Mouse (Mus musculus) stomach, embryonic 16.5 days (tissue): ENCODE measurements around the gene Ip6k2. TPM values are rescaled to one million over a fixed set of nuclear protein-coding genes. Genes with fewer than 3 reads are reported as not detected.

Experiments used
- ATAC-seq: fragments of 200-750 bp; cut with Nextera tagmentation; 2 replicates; pipeline ENCODE4 v1.8.0; 2017; ENCODE audit warnings: moderate number of reproducible peaks, moderate TSS enrichment; ENCODE audit not compliant: insufficient read depth, low FRiP score
- H3K27ac ChIP-seq: fragments of 300-500 bp; sonication (generic); 2 replicates; pipeline ENCODE4 v1.5.1; 2014; ENCODE audit warnings: low read length
- H3K27me3 ChIP-seq: fragments of 300-500 bp; sonication (generic); 2 replicates; pipeline ENCODE4 v1.6.1; 2014; ENCODE audit warnings: low read length, control low read depth, mixed read lengths; ENCODE audit not compliant: control insufficient read depth, insufficient read depth
- H3K36me3 ChIP-seq: fragments of 300-500 bp; sonication (generic); 2 replicates; pipeline ENCODE4 v1.6.1; 2014; ENCODE audit warnings: low read length; ENCODE audit not compliant: control insufficient read depth, insufficient read depth
- H3K4me1 ChIP-seq: fragments of 300-500 bp; sonication (generic); 2 replicates; pipeline ENCODE4 v1.6.1; 2014; ENCODE audit warnings: low read length, control low read depth, mixed read lengths; ENCODE audit not compliant: control insufficient read depth, insufficient read depth
- H3K4me2 ChIP-seq: fragments of 300-500 bp; sonication (generic); 2 replicates; pipeline ENCODE4 v1.6.1; 2014; ENCODE audit warnings: low read depth, low read length, mixed read lengths
- H3K4me3 ChIP-seq: fragments of 300-500 bp; sonication (generic); replicated peaks from 2 replicates; pipeline ENCODE4 v1.5.1; 2014; ENCODE audit warnings: mild to moderate bottlenecking, low read length
- H3K9ac ChIP-seq: fragments of 300-500 bp; sonication (generic); 2 replicates; pipeline ENCODE4 v1.6.1; 2014; ENCODE audit warnings: low read length
- H3K9me3 ChIP-seq: fragments of 300-500 bp; sonication (generic); replicated peaks from 2 replicates; pipeline ENCODE4 v1.6.1; 2016; ENCODE audit warnings: low read length, control low read depth; ENCODE audit not compliant: control insufficient read depth
- WGBS: fragments of 180-500 bp; shearing (Covaris S2); extraction: QIAGEN DNeasy Blood & Tissue Kit; methylation state at CpG from one replicate; pipeline ENCODE4 v1.1.7; 2014; 5-methylcytosine and 5-hydroxymethylcytosine counted together
- polyA plus RNA-seq: library from polyadenylated mRNA; unstranded; fragments of >200 nt; fragmentation: Nextera tagmentation; extraction: Ambion mirVana; gene quantifications from 2 replicates; pipeline ENCODE4 v1.2.1, GENCODE M21; 2015

Gene Ip6k2
- polyA plus RNA-seq, 1 experiment from 2014 or later = 65.3 TPM

DNA sequence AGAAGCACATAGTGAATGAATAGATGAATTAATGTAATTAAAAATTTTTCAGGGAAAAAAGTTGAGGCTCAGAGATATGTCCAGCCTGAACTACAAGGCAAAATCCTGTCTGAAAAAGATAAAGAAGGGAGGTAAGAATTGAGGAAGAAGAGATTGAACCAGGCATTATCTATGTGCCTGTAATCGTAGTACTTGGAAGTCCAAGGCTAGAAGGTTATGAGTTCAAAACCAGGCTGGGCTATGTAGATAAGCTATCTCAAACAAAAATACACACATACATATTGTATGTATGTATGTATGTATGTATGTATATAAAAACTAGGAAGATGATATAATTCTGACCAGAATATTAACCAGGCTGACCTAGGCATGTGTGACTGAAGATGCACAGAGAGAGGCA, 8.7 kb downstream of the Ip6k2 start:
- Histone ChIP-seq H3K4me1 (peaks cover 47% of the 10 kb centered on the region), H3K9me3 (no peaks in the 10 kb centered on the region)
- WGBS = 72% methylated on average over 1 of the region's 1 CpGs

DNA sequence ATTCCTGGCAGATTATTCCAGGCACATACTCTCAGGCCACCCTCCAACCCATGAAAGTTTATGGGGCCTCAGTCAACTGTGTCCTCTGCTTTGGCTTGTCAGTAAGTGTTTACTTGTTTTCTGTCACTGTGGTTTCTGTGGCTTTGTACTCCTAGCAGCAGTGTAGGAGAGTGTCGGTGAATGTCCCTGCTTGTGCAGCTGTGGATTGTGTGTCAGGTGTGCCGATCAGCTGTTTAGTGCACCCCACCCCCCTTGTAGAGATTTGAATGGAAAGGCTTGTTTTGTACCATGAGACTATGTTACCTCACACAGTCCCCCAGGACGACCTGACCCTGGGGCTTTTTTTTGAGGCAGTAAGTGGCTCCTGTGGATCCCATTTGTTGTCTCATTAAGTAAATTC, 9.1 kb downstream of the Ip6k2 start:
- H3K27ac ChIP-seq = no peak overlapping the region
- H3K36me3 ChIP-seq = peaks cover 13% of the 10 kb centered on the region
- H3K4me3 ChIP-seq = no peak overlapping the region
- H3K27me3 ChIP-seq = no peaks in the 10 kb centered on the region
- WGBS = 48% methylated on average over 3 of the region's 3 CpGs
- no peak overlapping the region for H3K9ac ChIP-seq
- H3K4me2 ChIP-seq = no peak overlapping the region
- peaks cover 44% of the 10 kb centered on the region for H3K4me1 ChIP-seq
- no peak for ATAC-seq
- H3K9me3 ChIP-seq = no peaks in the 10 kb centered on the region

More for the DNA sequence above, 8.7 kb downstream of the Ip6k2 start:
- H3K4me3 ChIP-seq = no peak overlapping the region
- peaks cover 9% of the 10 kb centered on the region for H3K36me3 ChIP-seq
- no peak for ATAC-seq
- H3K4me2 ChIP-seq = no peak overlapping the region
- H3K27me3 ChIP-seq = no peaks in the 10 kb centered on the region
- H3K9ac ChIP-seq = no peak overlapping the region
- no peak overlapping the region for H3K27ac ChIP-seq

DNA sequence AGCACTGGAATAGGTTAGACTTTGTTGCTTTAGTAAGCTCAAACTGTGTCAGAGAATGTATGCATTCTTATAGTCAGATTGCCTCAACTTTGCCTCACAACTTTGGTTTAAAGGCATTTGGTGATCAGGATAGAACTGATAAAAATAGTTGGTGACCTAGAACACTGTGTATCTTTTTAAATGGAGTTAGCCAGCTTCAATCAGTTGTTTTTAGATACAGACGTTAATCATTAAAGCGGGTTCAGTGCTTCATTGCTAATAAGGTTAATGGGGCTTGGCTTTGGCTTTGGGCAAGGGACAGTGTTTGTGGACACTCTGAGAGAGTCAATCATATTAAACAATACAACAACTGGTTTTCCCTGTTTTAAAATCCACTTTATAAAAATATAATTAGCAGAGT, 11.7 kb downstream of the Ip6k2 start:
- H3K9ac ChIP-seq = no peak overlapping the region
- ATAC-seq = no peak
- no peaks in the 10 kb centered on the region for H3K27me3 ChIP-seq
- peaks cover 24% of the 10 kb centered on the region for H3K36me3 ChIP-seq
- peak overlapping the region; percentile 40; the same call in 1 of the 2 replicates for H3K4me2 ChIP-seq
- H3K9me3 ChIP-seq = no peaks in the 10 kb centered on the region
- WGBS = 45% methylated on average over 2 of the region's 2 CpGs
- no peak overlapping the region for H3K4me3 ChIP-seq
- peak overlapping the region; percentile 46; the same call in 1 of the 2 replicates for H3K27ac ChIP-seq
- H3K4me1 ChIP-seq = peaks cover 42% of the 10 kb centered on the region

DNA sequence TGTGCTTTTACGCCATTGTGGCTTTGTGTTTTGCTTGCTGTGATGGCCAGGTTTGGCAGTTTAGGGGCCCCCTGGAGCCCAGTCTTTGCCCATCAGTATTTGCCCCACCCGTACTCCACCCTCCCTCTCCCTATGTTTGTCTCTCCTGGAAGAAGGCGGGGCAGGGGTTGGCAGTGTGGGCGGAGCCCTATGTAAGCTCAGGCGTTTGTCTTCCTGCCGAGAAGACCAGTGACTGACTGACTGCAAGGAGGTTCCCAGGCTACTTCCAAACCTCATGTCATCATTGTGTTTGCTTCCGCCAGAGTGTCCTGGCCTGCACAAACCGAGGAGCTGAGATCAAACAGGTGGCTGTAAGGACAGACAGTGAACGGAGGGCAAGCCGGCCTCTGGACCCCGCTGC, 12.2 kb downstream of the Ip6k2 start:
- WGBS = 32% methylated on average over 11 of the region's 11 CpGs
- peak; percentile 92 for ATAC-seq
- H3K9me3 ChIP-seq = no peaks in the 10 kb centered on the region
- H3K4me3 ChIP-seq = peak overlapping the region; percentile 12
- H3K27me3 ChIP-seq = no peaks in the 10 kb centered on the region
- peak overlapping the region; percentile 83 for H3K27ac ChIP-seq
- H3K4me1 ChIP-seq = peaks cover 42% of the 10 kb centered on the region
- peak overlapping the region; percentile 40 for H3K4me2 ChIP-seq
- H3K9ac ChIP-seq = peak overlapping the region; percentile 44; the same call in 1 of the 2 replicates
- H3K36me3 ChIP-seq = peaks cover 25% of the 10 kb centered on the region

DNA sequence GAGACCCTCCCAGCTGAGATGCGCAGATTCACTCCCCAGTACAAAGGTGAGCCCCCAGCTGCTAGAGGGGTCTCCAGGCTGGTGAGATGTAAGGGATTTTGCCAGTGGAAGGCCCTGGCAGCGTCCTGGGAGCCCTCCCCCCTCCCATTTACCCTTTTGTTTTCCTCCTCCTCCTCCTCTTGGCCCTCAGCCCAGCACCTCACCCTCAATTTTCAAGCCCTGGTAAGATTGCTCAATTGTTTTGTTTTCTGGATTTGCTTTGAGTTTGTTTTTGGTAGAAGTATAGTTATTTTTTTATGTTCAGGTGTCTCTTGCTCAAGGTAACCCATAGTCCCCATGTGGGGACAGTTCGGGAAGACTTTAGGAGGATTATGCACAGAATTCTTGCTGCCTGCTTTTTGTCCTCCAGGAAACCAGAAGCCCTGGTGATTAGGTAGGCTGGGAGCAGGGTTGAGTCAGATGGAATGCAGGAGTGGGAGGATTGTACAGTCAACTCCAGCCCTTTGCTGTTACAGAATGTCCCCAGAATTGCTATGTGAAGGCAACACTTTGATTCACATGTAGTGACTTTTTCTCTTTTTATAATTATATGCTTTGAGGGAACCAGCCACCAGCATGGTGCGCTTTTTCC, 12.9 kb downstream of the Ip6k2 start:
- no peak; the same call in 1 of the 2 replicates for ATAC-seq
- peak overlapping the region; percentile 12 for H3K4me3 ChIP-seq
- H3K4me1 ChIP-seq = peaks cover 36% of the 10 kb centered on the region
- peak overlapping the region; percentile 40 for H3K4me2 ChIP-seq
- peaks cover 25% of the 10 kb centered on the region for H3K36me3 ChIP-seq
- H3K9ac ChIP-seq = peak overlapping the region; percentile 44; the same call in 1 of the 2 replicates
- H3K27me3 ChIP-seq = no peaks in the 10 kb centered on the region
- 75% methylated on average over 4 of the region's 4 CpGs for WGBS
- peak overlapping the region; percentile 83 for H3K27ac ChIP-seq
- no peaks in the 10 kb centered on the region for H3K9me3 ChIP-seq

DNA sequence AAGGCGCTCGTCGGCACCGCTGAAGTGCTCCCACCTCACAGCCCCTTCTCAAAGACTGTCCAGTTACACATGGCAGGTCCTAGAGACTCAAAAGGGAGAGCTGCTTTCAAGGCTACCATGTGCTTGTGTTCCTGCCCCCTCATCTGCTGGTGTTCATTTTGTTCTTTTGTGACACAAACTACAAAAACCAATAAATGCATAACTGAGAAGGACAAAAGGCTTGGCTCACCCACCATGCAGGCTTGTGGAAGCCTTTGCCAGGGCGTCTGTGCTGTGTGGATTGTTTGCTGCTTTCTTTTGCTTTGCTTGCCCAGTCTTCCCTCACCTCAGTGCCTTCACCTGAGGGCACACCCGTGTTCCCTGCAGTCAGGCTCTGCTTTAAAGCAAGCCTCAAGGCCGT, 13.9 kb downstream of the Ip6k2 start:
- no peak overlapping the region for H3K9ac ChIP-seq
- no peaks in the 10 kb centered on the region for H3K27me3 ChIP-seq
- H3K27ac ChIP-seq = no peak overlapping the region
- no peak for ATAC-seq
- 87% methylated on average over 7 of the region's 7 CpGs for WGBS
- H3K9me3 ChIP-seq = no peaks in the 10 kb centered on the region
- peaks cover 28% of the 10 kb centered on the region for H3K4me1 ChIP-seq
- H3K4me2 ChIP-seq = no peak overlapping the region
- peaks cover 30% of the 10 kb centered on the region for H3K36me3 ChIP-seq
- no peak overlapping the region for H3K4me3 ChIP-seq

DNA sequence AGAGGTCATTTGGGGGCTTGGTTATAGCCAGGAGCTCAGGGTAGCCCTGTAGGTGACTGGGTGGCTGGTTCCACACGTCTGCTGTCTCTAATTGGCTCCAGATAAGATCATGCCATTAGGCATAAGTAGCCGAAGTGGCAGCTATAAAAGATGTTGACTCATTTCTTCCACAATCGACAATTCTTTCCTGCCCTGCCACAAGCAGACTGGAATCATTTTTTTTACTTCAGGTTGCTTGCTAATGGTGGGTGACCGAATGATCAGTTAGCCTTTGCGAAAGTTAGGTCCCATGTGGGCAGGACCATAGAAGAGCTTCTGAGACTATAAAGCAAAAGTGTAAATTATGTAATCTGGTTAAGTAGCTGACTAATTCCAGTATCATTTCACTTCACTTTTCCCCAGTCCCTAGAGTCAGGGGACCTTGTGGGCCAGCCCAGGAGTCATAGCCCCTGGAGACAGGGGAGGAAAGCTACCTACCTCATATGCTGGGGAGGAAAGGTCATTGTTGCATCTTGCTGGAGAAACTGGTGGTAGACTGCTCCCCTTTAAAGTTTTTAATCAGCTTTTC, 15.0 kb downstream of the Ip6k2 start:
- Histone ChIP-seq H3K4me2 (no peak overlapping the region), H3K27me3 (no peaks in the 10 kb centered on the region), H3K9me3 (no peaks in the 10 kb centered on the region), H3K27ac (no peak overlapping the region), H3K36me3 (peaks cover 32% of the 10 kb centered on the region), H3K4me1 (peaks cover 24% of the 10 kb centered on the region), H3K9ac (no peak overlapping the region), H3K4me3 (no peak overlapping the region)
- 75% methylated on average over 5 of the region's 5 CpGs for WGBS
- ATAC-seq = no peak

DNA sequence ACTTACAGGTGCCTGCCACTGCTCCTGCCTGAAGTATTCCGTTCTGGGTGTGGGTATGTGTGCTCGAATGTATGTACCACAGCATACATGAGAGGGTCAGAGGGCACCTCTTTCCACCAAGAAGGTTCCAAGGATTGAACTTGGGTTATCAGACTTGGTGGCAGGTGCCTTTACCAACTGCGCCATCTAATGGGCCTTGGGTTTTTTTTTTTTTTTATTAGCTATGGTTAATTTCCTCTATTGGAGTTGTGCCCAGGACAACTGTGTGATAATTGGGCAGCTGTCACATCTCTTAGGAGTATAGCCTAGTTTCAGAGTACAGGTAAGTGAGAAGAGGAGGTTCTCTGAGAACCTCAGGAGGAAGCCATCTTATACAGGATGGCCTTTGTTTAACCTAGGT, 16.0 kb downstream of the Ip6k2 start:
- peaks cover 32% of the 10 kb centered on the region for H3K36me3 ChIP-seq
- no peak for ATAC-seq
- no peak overlapping the region for H3K4me2 ChIP-seq
- no peaks in the 10 kb centered on the region for H3K27me3 ChIP-seq
- H3K27ac ChIP-seq = no peak overlapping the region
- H3K9me3 ChIP-seq = no peaks in the 10 kb centered on the region
- H3K4me1 ChIP-seq = peaks cover 21% of the 10 kb centered on the region
- WGBS = 78% methylated on average over 3 of the region's 3 CpGs
- no peak overlapping the region for H3K9ac ChIP-seq
- H3K4me3 ChIP-seq = no peak overlapping the region

DNA sequence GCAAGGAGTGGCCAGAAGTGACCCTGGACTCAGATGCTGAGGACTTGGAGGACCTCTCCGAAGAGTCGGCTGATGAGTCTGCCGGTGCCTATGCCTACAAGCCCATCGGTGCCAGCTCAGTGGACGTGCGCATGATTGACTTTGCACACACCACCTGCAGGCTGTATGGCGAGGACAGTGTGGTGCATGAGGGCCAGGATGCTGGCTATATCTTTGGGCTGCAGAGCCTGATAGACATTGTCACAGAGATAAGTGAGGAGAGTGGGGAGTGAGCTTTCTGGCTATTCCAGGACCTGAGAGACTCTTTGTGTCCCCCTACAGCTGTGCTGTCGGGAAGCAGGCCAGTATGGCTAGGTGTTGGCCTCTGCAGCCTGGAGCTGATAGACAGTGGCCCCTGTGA, 22.2 kb downstream of the Ip6k2 start:
- no peak overlapping the region for H3K27ac ChIP-seq
- H3K4me2 ChIP-seq = no peak overlapping the region
- no peak overlapping the region for H3K9ac ChIP-seq
- no peak overlapping the region for H3K4me3 ChIP-seq
- H3K4me1 ChIP-seq = peaks cover 15% of the 10 kb centered on the region
- H3K36me3 ChIP-seq = peaks cover 11% of the 10 kb centered on the region; the same call in 1 of the 2 replicates
- WGBS = 80% methylated on average over 8 of the region's 8 CpGs
- no peaks in the 10 kb centered on the region for H3K9me3 ChIP-seq
- H3K27me3 ChIP-seq = no peaks in the 10 kb centered on the region
- ATAC-seq = no peak
